Mouse (Mus musculus) heart, adult 2 months (tissue): ENCODE measurements at regions not wholly inside any gene's neighbourhood (a gene's known extent, or its start where the extent isn't known, plus 50 kb on each side); places are given as distances from the start of the nearest gene placed in this dataset.

Experiments used
- DNase-seq, 2 experiments: peaks; one replicate each; pipeline ENCODE4 v3.0.0; 2021
- H3K27ac ChIP-seq: fragments of 200-600 bp; 2 replicates; pipeline ENCODE4 v1.8.1; 2022
- H3K27me3 ChIP-seq: fragments of 200-500 bp; 2 replicates; pipeline ENCODE4 v1.6.1; 2012; ENCODE audit warnings: mild to moderate bottlenecking, low read length, inconsistent platforms, mixed read lengths; ENCODE audit not compliant: control insufficient read depth, insufficient read depth
- H3K36me3 ChIP-seq: fragments of 200-500 bp; 2 replicates; pipeline ENCODE4 v1.6.1; 2012; ENCODE audit warnings: low read length, inconsistent platforms; ENCODE audit not compliant: control insufficient read depth, insufficient read depth
- H3K4me1 ChIP-seq: fragments of 200-500 bp; 2 replicates; pipeline ENCODE4 v1.6.1; 2011; ENCODE audit warnings: low read length; ENCODE audit not compliant: control insufficient read depth, insufficient read depth
- H3K4me3 ChIP-seq: fragments of 200-600 bp; 2 replicates; pipeline ENCODE4 v1.8.1; 2022
- H3K79me2 ChIP-seq: fragments of 200-500 bp; replicated peaks from 2 replicates; pipeline ENCODE4 v1.6.1; 2012; ENCODE audit warnings: mild to moderate bottlenecking, inconsistent platforms, low read length, moderate library complexity, mixed read lengths; ENCODE audit not compliant: control insufficient read depth, insufficient read depth
- H3K9ac ChIP-seq: fragments of 200-500 bp; 2 replicates; pipeline ENCODE4 v1.6.1; 2012; ENCODE audit warnings: low read depth, mild to moderate bottlenecking, control low read depth, inconsistent platforms, low read length, mixed read lengths
- CTCF ChIP-seq: fragments of 200-600 bp; IDR thresholded peaks from 2 replicates; pipeline ENCODE4 v1.8.1; 2022; ENCODE audit warnings: antibody characterized with exemption, mild to moderate bottlenecking, moderate library complexity
- EP300 ChIP-seq: fragments of 200-500 bp; IDR thresholded peaks from 2 replicates; pipeline ENCODE4 v1.6.1; 2011; ENCODE audit warnings: low read depth, low read length, control low read depth; ENCODE audit not compliant: insufficient read depth
- POLR2A ChIP-seq: fragments of 200-500 bp; IDR thresholded peaks from 2 replicates; pipeline ENCODE4 v1.6.1; 2011; ENCODE audit warnings: mild to moderate bottlenecking, low read depth, low read length, control low read depth; ENCODE audit not compliant: insufficient read depth
- WGBS: fragments of 180-500 bp; shearing (Covaris S2); methylation state at CpG from one replicate; pipeline ENCODE4 v1.1.7; 2018; 5-methylcytosine and 5-hydroxymethylcytosine counted together
- intact Hi-C: fragments of 180-260 bp; cut with DNase I; formaldehyde crosslinking; loops from one replicate; pipeline ENCODE4 v1.15.1; 2025

DNA sequence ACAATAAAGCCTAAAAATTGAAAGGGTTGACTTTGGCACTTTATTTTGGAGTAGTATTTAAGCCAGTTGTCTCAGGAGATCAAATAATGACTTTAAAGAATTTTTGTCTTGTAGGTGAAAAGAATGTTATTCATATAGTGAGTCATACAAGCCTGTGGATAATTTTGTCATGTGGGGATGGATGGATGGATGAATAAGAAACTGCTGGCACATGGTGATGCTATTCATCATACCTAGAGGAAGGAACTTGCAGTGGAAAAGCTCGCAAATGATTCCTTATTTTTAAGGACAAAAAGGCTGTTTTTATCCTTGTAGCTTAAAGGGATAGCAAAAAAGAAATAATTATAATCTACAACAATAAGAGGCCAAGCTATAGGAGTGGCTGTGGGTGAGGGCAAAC is 655.4 kb upstream of the Auts2 start:
- no peaks in the 10 kb centered on the region for H3K4me1 ChIP-seq
- no peak for DNase-seq
- H3K79me2 ChIP-seq: no peaks in the 10 kb centered on the region
- TF ChIP-seq CTCF: no peak
- TF ChIP-seq POLR2A: no peak
- TF ChIP-seq EP300: no peak
- H3K9ac ChIP-seq: no peak overlapping the region
- intact Hi-C loops: no loop called here
- 69% methylated on average over 1 of the region's 1 CpGs for WGBS
- no peaks in the 10 kb centered on the region for H3K27me3 ChIP-seq
- H3K27ac ChIP-seq: no peak overlapping the region
- no peaks in the 10 kb centered on the region for H3K36me3 ChIP-seq
- H3K4me3 ChIP-seq: no peak overlapping the region

DNA sequence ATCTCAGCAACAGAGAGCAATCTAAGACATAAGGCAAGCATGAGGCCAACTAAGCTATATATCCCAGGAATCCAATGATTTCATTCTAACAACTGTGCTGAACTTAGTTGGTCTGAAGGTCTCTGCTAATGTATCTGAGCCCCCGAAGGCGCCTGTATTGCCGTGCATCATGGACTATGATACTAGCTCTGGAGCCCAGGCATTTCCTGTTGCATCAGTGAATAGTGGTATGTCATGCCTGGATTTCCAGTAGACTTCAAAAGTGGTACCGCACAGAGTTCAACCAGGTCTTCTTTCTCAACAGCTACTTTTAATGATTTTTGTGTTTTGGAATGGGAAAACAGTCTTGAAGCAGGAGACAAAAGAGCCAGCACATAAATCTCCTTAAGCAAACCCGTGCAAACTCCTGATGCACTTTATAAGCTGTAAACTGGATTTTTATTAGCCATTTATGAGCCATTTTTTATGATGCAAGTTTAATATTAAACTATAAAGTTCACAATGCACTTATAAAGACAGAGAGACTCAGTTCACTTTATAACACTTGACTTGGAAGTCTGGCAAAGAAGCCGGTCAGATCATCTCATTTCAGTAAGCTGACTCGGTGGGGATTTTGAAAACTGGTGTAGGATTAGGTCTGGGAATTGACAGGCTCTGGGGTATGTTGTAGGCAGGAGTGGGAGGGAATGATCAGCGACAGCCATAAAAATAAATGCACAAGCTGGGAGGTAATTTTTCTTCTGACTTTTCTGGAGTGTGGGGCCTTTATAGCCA is 646.8 kb upstream of the Auts2 start:
- H3K79me2 ChIP-seq: no peaks in the 10 kb centered on the region
- no peaks in the 10 kb centered on the region for H3K27me3 ChIP-seq
- no peaks in the 10 kb centered on the region for H3K36me3 ChIP-seq
- intact Hi-C loops: no loop called here
- no peak overlapping the region for H3K27ac ChIP-seq
- 79% methylated on average over 8 of the region's 8 CpGs for WGBS
- H3K9ac ChIP-seq: no peak overlapping the region
- no peak for DNase-seq
- no peak overlapping the region for H3K4me3 ChIP-seq
- no peaks in the 10 kb centered on the region for H3K4me1 ChIP-seq
- TF ChIP-seq EP300 (no peak), CTCF (no peak), POLR2A (no peak)

DNA sequence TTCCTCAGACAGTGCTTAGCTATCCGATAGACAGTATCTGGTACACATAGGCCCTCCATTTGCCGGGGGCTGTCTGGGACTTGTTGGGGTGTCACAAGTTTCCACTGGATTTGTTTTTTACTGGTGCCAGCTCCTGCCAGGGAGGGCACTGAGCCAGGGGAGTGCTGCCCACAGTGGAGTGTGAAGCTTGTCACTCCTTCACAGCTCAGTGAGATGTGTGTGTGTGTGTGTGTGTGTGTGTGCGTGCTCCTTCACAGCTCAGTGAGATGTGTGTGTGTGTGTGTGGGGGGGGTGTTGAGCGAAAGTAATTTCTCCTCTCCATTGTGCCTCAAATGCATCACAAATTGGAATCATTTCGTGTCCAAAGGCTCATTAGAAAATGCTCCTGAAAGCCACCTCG is 632.5 kb upstream of the Auts2 start:
- Histone ChIP-seq H3K36me3 (no peaks in the 10 kb centered on the region), H3K9ac (no peak overlapping the region), H3K79me2 (no peaks in the 10 kb centered on the region), H3K4me3 (no peak overlapping the region), H3K4me1 (peaks cover 2% of the 10 kb centered on the region; the same call in 1 of the 2 replicates), H3K27me3 (no peaks in the 10 kb centered on the region), H3K27ac (no peak overlapping the region)
- WGBS: 87% methylated on average over 6 of the region's 6 CpGs
- TF ChIP-seq CTCF (no peak), EP300 (no peak), POLR2A (no peak)
- no peak for DNase-seq
- intact Hi-C loops: no loop called here

DNA sequence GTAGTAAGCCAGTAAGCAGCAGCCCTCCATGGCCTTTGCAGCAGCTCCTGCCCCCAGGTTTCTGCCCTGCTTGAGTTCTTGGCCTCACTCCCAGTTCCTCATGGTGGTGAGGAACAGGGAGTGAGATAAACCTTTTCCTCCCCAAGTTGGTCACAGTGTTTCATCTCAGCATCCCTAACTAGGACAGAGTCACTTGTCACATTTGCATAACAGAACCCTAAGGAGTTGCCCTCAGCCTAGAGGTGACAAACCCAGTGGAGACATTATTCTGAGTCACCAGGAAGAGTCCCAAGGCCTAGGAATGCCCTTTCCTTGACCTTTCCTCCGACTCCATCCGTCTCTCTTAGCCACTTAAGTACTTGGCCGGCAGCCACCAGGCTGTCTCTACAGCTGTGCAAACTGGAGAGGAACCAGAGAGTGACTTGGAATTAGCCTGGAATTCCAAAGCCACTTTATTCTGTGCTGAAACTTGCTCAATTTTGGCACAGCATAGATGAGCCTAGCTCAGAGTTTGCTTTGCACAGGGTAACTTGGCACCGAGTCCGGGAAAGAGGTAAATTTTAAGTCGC is 630.1 kb upstream of the Auts2 start:
- intact Hi-C loops: no loop called here
- no peaks in the 10 kb centered on the region for H3K36me3 ChIP-seq
- no peaks in the 10 kb centered on the region for H3K27me3 ChIP-seq
- TF ChIP-seq CTCF: no peak
- TF ChIP-seq POLR2A: no peak
- peak; percentile 54; the same call in 1 of the 2 replicates for TF ChIP-seq EP300
- no peak overlapping the region for H3K27ac ChIP-seq
- peaks cover 2% of the 10 kb centered on the region; the same call in 1 of the 2 replicates for H3K4me1 ChIP-seq
- peak; percentile 74 to 84 for DNase-seq
- H3K79me2 ChIP-seq: no peaks in the 10 kb centered on the region
- H3K4me3 ChIP-seq: no peak overlapping the region
- WGBS: 7% methylated on average over 6 of the region's 6 CpGs
- H3K9ac ChIP-seq: no peak overlapping the region

DNA sequence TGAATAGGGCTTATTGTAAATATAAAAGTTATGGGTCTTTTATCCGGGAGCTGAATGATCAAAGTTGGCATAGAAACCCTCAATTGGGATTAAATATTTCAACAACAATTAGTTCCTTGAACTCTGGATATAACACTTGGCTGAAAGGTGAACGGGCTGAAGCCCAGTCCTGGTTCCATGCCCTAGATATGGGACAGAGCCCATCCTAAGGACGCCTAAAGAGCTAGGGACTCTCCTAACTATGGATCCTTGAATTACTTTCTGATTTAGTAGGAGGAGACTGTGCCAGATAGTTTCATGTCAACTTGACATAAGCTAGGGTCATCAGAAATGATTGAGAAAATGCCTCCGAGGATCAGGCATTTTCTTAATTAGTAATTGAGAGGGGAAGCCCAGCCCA is 629.5 kb upstream of the Auts2 start:
- Histone ChIP-seq H3K9ac (no peak overlapping the region), H3K79me2 (no peaks in the 10 kb centered on the region), H3K36me3 (no peaks in the 10 kb centered on the region), H3K27ac (no peak overlapping the region), H3K4me3 (no peak overlapping the region), H3K4me1 (peaks cover 2% of the 10 kb centered on the region; the same call in 1 of the 2 replicates), H3K27me3 (no peaks in the 10 kb centered on the region)
- intact Hi-C loops: no loop called here
- TF ChIP-seq CTCF (no peak), EP300 (no peak), POLR2A (no peak)
- no peak for DNase-seq
- WGBS: 66% methylated on average over 4 of the region's 4 CpGs

DNA sequence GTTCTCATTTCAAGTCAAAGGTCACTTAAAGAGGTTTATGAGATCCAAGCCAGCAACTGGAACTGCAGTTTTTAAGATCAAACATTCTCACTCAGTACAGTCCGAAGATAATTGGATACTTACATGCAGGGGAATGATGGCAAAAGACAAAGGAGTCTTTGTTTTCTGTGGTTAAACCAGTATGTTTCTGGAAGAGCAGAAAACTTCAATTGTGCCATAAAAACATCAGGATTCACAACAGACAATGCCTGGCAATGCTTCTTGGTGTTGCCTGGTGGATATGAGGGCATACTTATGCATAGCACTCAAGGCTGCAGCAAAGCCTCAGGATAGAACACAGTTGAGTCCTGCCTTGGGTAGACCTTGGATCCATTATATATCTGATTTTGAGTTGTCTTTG is 628.1 kb upstream of the Auts2 start:
- Histone ChIP-seq H3K27ac (no peak overlapping the region), H3K27me3 (no peaks in the 10 kb centered on the region), H3K79me2 (no peaks in the 10 kb centered on the region), H3K4me1 (peaks cover 2% of the 10 kb centered on the region; the same call in 1 of the 2 replicates), H3K9ac (no peak overlapping the region), H3K36me3 (no peaks in the 10 kb centered on the region), H3K4me3 (no peak overlapping the region)
- intact Hi-C loops: no loop called here
- WGBS: 87% methylated on average over 1 of the region's 1 CpGs
- DNase-seq: no peak
- TF ChIP-seq EP300 (no peak), POLR2A (no peak), CTCF (no peak)
